Mouse (Mus musculus) kidney, embryonic 16.5 days (tissue): Measurements from ENCODE around the gene Ptrh2. TPM values are rescaled to one million over a fixed set of nuclear protein-coding genes. Genes with fewer than 3 reads are reported as not detected.

Experiments used
- ATAC-seq: fragments of 200-750 bp; cut with Nextera tagmentation; 2 replicates; pipeline ENCODE4 v1.8.0; 2017; ENCODE audit warnings: moderate TSS enrichment; ENCODE audit not compliant: low FRiP score, low TSS enrichment
- H3K27ac ChIP-seq: fragments of 300-500 bp; sonication (generic); 2 replicates; pipeline ENCODE4 v1.5.1; 2014; ENCODE audit warnings: low read length
- H3K27me3 ChIP-seq: fragments of 300-500 bp; sonication (generic); 2 replicates; pipeline ENCODE4 v1.6.1; 2014; ENCODE audit warnings: low read length, control low read depth, mixed read lengths; ENCODE audit not compliant: insufficient read depth
- H3K36me3 ChIP-seq: fragments of 300-500 bp; sonication (generic); 2 replicates; pipeline ENCODE4 v1.6.1; 2014; ENCODE audit warnings: low read length, control low read depth, mixed read lengths; ENCODE audit not compliant: insufficient read depth
- H3K4me1 ChIP-seq: fragments of 300-500 bp; sonication (generic); 2 replicates; pipeline ENCODE4 v1.6.1; 2014; ENCODE audit warnings: low read length, control low read depth, mixed read lengths; ENCODE audit not compliant: insufficient read depth
- H3K4me2 ChIP-seq: fragments of 300-500 bp; sonication (generic); replicated peaks from 2 replicates; pipeline ENCODE4 v1.6.1; 2014; ENCODE audit warnings: low read depth, low read length
- H3K4me3 ChIP-seq: fragments of 300-500 bp; sonication (generic); 2 replicates; pipeline ENCODE4 v1.5.1; 2014; ENCODE audit warnings: mild to moderate bottlenecking, low read length
- H3K9ac ChIP-seq: fragments of 300-500 bp; sonication (generic); replicated peaks from 2 replicates; pipeline ENCODE4 v1.6.1; 2014; ENCODE audit warnings: low read length
- H3K9me3 ChIP-seq: fragments of 300-500 bp; sonication (generic); 2 replicates; pipeline ENCODE4 v1.6.1; 2016; ENCODE audit warnings: low read length, control low read depth
- WGBS: fragments of 180-500 bp; shearing (Covaris S2); extraction: QIAGEN DNeasy Blood & Tissue Kit; methylation state at CpG from one replicate; pipeline ENCODE4 v1.1.7; 2014; 5-methylcytosine and 5-hydroxymethylcytosine counted together
- polyA plus RNA-seq: library from polyadenylated mRNA; unstranded; fragments of >200 nt; fragmentation: Nextera tagmentation; extraction: Ambion mirVana; gene quantifications from 2 replicates; pipeline ENCODE4 v1.2.1, GENCODE M21; 2015

The Ptrh2 gene
- polyA plus RNA-seq, 1 experiment from 2014 or later: 33.1 TPM

DNA sequence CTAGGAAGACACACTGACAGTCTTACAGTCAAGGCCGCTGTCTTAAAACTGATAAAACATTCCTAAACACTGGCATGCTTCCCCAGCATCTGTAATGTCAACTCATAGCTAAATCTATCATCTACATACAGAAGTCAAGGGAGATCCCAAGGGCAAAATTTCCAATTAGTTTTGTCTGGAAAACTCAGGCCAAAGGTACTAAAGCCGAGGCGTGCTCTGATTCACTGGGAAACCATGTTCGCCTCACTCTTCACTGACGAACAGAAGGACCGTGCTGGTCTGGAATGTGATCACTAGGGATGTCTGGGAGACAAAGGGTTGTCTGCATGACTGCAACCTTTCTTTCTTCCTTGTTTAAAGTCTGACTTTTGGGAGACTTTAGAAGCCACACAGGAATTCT, 33.1 kb upstream of the Ptrh2 start:
- Histone ChIP-seq H3K9me3 (no peaks in the 10 kb centered on the region), H3K4me2 (no peak overlapping the region), H3K4me1 (no peaks in the 10 kb centered on the region), H3K27ac (no peak overlapping the region), H3K9ac (no peak overlapping the region), H3K4me3 (no peak overlapping the region), H3K36me3 (no peaks in the 10 kb centered on the region), H3K27me3 (no peaks in the 10 kb centered on the region)
- WGBS: 70% methylated on average over 6 of the region's 6 CpGs
- no peak for ATAC-seq

DNA sequence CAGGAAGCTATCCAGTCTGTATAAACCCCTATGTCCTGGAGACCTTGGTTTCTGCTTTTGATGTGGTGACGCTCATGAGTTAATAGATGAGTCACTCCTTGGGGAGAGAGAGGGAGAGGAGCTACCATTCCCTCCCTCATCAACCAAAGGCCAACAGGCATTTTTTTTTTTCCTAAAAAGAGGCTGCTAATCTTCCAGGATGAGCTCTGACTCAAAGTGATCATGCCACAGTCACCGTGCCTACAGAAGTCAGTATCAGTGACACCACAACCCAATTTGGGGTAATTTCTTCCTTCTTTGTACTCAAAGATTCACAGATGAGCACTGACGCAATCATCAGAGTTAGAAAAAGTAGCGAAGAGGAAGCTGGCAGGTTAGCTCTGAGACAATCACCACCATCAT, 31.2 kb upstream of the Ptrh2 start:
- H3K9me3 ChIP-seq: no peaks in the 10 kb centered on the region
- peaks cover 4% of the 10 kb centered on the region; the same call in 1 of the 2 replicates for H3K36me3 ChIP-seq
- H3K4me1 ChIP-seq: no peaks in the 10 kb centered on the region
- no peak for ATAC-seq
- no peak overlapping the region for H3K9ac ChIP-seq
- H3K27ac ChIP-seq: no peak overlapping the region
- no peaks in the 10 kb centered on the region for H3K27me3 ChIP-seq
- 92% methylated on average over 4 of the region's 4 CpGs for WGBS
- no peak overlapping the region for H3K4me3 ChIP-seq
- no peak overlapping the region for H3K4me2 ChIP-seq

DNA sequence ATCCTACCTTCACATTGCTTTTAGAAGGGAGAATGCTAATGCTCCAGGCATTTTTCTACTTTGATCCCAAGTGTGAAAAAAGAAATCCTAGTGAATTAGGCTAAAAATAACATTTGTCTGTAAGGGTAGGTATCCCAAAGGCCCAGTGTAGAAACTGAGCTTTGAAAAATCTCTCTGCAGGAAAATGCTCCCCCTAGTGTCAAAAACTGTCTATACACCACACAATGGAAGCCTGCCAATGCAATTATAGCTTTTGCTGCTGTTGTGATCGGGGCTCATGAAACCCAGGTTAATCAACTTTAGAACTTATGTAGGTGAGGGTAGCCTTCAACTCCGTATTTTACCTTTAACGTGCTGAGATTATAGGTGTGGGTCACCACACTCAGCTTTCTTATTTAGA, 30.3 kb upstream of the Ptrh2 start:
- WGBS: 45% methylated on average over 3 of the region's 3 CpGs
- Histone ChIP-seq H3K27ac (no peak overlapping the region), H3K27me3 (no peaks in the 10 kb centered on the region), H3K4me1 (no peaks in the 10 kb centered on the region), H3K36me3 (peaks cover 4% of the 10 kb centered on the region; the same call in 1 of the 2 replicates), H3K9ac (no peak overlapping the region), H3K4me3 (no peak overlapping the region), H3K4me2 (no peak overlapping the region), H3K9me3 (no peaks in the 10 kb centered on the region)
- no peak for ATAC-seq

DNA sequence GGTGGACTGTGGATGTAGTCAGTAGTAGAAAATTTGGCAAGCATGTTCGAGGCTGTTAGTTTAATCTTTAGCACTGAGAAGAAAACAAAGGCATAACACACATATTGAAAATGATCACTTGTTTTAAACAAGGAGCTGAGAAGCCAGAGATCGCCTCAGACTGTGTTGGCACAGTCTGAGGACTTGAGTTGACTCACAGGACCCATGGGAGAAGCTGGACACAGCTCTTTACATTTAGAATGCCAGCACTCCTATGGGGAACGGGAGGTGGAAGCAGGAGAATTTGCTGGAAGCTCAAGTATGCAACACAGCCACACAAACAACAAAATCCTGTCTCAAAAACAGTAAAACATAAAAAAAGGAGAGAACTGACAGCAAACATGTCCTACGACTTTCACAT, 29.7 kb upstream of the Ptrh2 start:
- H3K27me3 ChIP-seq: no peaks in the 10 kb centered on the region
- no peaks in the 10 kb centered on the region for H3K9me3 ChIP-seq
- no peak overlapping the region for H3K4me3 ChIP-seq
- H3K9ac ChIP-seq: no peak overlapping the region
- H3K36me3 ChIP-seq: peaks cover 4% of the 10 kb centered on the region; the same call in 1 of the 2 replicates
- H3K4me2 ChIP-seq: no peak overlapping the region
- 87% methylated on average over 4 of the region's 4 CpGs for WGBS
- H3K4me1 ChIP-seq: no peaks in the 10 kb centered on the region
- no peak overlapping the region for H3K27ac ChIP-seq
- no peak for ATAC-seq

DNA sequence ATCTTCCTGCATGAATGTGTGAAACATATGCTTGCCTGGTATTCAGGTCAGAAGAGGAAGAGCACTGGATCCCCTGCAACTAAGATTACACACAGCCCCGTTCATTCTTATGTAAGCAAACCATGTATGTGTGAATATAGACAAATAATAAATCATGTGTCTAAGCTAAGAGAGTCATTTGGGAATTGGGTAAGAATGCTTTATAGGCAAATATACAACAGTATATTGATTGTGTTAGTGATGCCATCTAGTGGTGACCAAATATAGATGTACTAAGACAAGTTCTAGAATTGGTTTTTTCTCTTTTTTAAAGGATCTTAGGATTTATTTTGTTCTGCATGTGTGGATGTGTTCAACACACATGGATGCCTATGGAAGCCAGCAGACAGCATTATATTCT, 28.1 kb upstream of the Ptrh2 start:
- no peaks in the 10 kb centered on the region for H3K27me3 ChIP-seq
- peaks cover 10% of the 10 kb centered on the region for H3K36me3 ChIP-seq
- no peak overlapping the region for H3K27ac ChIP-seq
- no peak overlapping the region for H3K4me3 ChIP-seq
- H3K4me1 ChIP-seq: no peaks in the 10 kb centered on the region
- no peak overlapping the region for H3K4me2 ChIP-seq
- no peak for ATAC-seq
- no peak overlapping the region for H3K9ac ChIP-seq
- 35% methylated on average over 1 of the region's 1 CpGs for WGBS
- H3K9me3 ChIP-seq: no peaks in the 10 kb centered on the region

DNA sequence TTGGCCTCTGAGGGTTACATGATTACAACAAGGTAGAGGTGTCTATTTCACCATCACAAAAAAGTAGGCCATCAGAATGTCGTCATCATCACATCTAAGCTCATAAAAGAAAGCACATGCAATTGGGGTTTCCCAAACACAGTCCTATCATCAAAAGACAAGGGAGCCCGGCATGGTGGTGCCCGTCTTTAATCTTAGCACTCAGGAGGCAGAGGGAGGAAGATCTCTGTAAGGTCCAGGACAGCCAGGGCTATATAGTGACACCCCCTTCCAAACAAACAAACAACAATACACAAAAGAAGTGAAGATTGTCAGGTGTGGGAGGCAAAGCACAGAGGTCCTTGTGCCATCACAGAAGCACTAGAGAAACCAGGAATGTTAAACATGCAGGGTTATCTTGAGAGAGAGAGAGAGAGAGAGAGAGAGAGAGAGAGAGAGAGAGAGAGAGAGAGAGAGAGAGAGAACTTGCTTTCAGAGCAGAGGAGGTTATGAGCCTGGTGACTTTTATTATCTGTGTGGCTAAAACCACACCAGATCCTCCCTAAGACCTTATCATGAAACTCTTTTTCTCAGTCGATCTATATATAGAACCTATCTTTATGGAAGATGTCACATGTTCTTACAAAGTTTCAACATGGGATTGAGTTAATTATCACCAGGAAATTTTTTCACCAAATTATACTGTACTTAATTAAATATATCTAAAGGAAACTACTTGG, 26.8 kb upstream of the Ptrh2 start:
- Histone ChIP-seq H3K4me3 (no peak overlapping the region), H3K27ac (no peak overlapping the region), H3K36me3 (peaks cover 17% of the 10 kb centered on the region), H3K4me2 (no peak overlapping the region), H3K9me3 (no peaks in the 10 kb centered on the region), H3K27me3 (no peaks in the 10 kb centered on the region), H3K4me1 (no peaks in the 10 kb centered on the region), H3K9ac (no peak overlapping the region)
- no peak for ATAC-seq
- WGBS: 85% methylated on average over 4 of the region's 4 CpGs

DNA sequence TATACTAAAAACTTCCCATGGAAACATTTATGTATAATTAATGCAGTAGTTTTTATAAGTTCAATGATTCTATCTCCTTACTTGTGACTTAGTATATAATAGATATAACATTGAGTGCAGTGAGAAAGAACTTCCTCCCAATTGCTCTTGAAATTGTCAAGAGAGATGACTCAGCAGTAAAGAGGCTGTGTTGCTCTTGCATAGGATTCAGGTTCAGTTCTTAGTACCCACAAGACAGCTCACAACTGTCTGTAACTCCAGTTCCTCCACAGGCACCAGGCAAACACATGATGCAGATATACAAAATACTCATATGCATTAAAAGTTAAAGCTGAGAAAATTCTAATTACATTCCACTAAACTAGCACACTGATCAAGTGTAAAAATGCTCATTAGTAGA, 25.9 kb upstream of the Ptrh2 start:
- no peak overlapping the region for H3K27ac ChIP-seq
- no peak for ATAC-seq
- peaks cover 23% of the 10 kb centered on the region for H3K36me3 ChIP-seq
- H3K27me3 ChIP-seq: no peaks in the 10 kb centered on the region
- no peak overlapping the region for H3K4me3 ChIP-seq
- H3K4me1 ChIP-seq: no peaks in the 10 kb centered on the region
- H3K9me3 ChIP-seq: no peaks in the 10 kb centered on the region
- H3K4me2 ChIP-seq: no peak overlapping the region
- no peak overlapping the region for H3K9ac ChIP-seq

DNA sequence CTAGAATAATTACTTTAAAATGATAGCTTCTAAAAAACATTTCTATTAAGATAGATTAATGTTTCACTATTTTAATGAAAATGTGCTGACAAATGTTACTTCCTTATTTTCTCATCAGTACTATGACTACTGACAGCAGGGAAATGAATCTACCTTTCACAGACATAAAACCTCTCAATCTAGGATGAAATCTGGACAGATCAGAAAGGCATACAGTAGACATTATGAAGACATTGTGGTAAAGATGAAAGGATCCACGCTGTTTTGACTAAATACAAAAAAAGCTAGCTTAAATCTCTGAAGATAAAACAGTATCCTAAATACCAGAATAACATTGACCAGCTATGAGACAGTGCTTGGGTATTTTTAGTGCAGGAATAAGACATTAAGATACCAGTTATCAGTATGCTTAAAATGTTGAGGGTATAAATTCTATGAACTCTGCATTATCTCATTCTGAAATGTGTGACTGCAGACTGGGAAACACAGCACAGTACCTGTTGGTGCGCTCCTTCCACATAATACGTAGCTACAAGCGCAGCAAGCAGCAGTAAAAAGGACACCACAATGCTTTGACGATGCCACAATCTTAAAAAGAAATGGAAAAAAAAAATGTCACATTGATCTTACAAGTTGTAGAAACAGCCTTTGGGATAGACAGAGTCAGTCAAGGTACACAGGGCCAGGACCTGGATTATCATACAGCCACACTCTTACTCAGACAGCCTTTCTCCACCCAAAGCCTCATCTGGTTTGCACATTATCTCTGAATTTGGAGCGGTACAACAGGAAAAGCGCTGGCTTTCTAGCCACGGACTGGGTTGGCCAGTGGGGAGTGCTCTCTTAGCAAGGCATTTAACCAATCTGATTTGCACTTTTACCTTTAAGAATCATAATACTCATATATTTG, 20.5 kb upstream of the Ptrh2 start:
- Histone ChIP-seq H3K36me3 (peaks cover 31% of the 10 kb centered on the region), H3K9ac (no peak overlapping the region), H3K27ac (no peak overlapping the region), H3K9me3 (no peaks in the 10 kb centered on the region), H3K4me2 (no peak overlapping the region), H3K4me1 (no peaks in the 10 kb centered on the region), H3K4me3 (no peak overlapping the region), H3K27me3 (no peaks in the 10 kb centered on the region)
- 93% methylated on average over 8 of the region's 8 CpGs for WGBS
- ATAC-seq: no peak

DNA sequence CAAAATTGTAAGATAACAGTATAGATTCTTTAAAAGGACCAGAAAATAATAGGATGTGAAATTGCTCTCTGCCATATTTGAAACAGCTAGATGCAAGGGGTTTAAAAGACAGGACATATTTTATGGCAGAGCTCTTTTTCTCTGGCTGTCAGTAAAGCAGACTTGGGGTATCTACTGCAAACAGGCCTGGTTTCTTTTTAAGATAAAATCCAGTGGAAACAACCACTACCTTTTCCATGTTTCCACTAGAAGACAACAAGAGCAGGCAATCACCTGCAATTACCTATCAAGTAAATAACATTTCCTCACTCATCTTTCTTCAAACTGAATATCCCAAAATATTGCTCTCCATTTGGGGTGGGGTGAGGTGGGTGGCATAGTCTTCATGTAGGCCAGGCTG, 19.8 kb upstream of the Ptrh2 start:
- peaks cover 31% of the 10 kb centered on the region for H3K36me3 ChIP-seq
- H3K27me3 ChIP-seq: no peaks in the 10 kb centered on the region
- no peak overlapping the region for H3K9ac ChIP-seq
- no peak overlapping the region for H3K4me2 ChIP-seq
- no peak for ATAC-seq
- no peaks in the 10 kb centered on the region for H3K4me1 ChIP-seq
- H3K4me3 ChIP-seq: no peak overlapping the region
- no peaks in the 10 kb centered on the region for H3K9me3 ChIP-seq
- H3K27ac ChIP-seq: no peak overlapping the region

DNA sequence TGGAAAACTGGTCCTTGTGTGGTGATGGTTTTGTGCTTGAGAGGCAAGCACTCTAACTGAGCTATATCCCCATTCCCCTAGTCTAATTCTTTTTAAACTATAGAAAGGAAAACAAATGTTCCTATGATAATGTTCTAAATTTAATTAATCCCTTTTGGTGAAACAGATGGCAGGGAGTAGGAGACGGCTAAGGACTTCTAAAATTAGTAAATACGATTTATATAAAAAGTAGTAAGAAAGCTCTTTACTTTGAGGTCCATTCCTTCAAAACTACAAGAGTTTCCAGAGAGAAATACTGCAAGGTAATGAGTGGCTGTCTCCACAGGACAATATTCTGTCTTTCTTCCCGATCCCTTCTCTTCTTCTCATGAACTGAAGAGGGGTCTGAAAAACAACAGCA, 19.4 kb upstream of the Ptrh2 start:
- H3K9ac ChIP-seq: no peak overlapping the region
- H3K36me3 ChIP-seq: peaks cover 31% of the 10 kb centered on the region
- no peak overlapping the region for H3K4me2 ChIP-seq
- WGBS: 90% methylated on average over 3 of the region's 3 CpGs
- H3K27ac ChIP-seq: no peak overlapping the region
- ATAC-seq: no peak
- H3K9me3 ChIP-seq: no peaks in the 10 kb centered on the region
- H3K4me1 ChIP-seq: no peaks in the 10 kb centered on the region
- H3K27me3 ChIP-seq: no peaks in the 10 kb centered on the region
- no peak overlapping the region for H3K4me3 ChIP-seq
